Mouse (Mus musculus) stomach, embryonic 14.5 days (tissue): ENCODE results near the gene Tbx6. TPM values are rescaled to one million over a fixed set of nuclear protein-coding genes. Genes with fewer than 3 reads are reported as not detected.

Source experiments
- ATAC-seq: fragments of 200-750 bp; cut with Nextera tagmentation; 2 replicates; pipeline ENCODE4 v1.8.0; 2017; ENCODE audit warnings: low read depth, moderate TSS enrichment; ENCODE audit not compliant: insufficient number of reproducible peaks, insufficient read depth, low FRiP score
- H3K27ac ChIP-seq: fragments of 300-500 bp; sonication (generic); 2 replicates; pipeline ENCODE4 v1.5.1; 2014; ENCODE audit warnings: mild to moderate bottlenecking, low read length, moderate library complexity, mixed read lengths
- H3K27me3 ChIP-seq: fragments of 300-500 bp; sonication (generic); 2 replicates; pipeline ENCODE4 v1.6.1; 2014; ENCODE audit warnings: low read length, control low read depth, mixed read lengths; ENCODE audit not compliant: control insufficient read depth, insufficient read depth
- H3K36me3 ChIP-seq: fragments of 300-500 bp; sonication (generic); 2 replicates; pipeline ENCODE4 v1.6.1; 2014; ENCODE audit warnings: mild to moderate bottlenecking, control low read depth, low read length, moderate library complexity, mixed read lengths; ENCODE audit not compliant: control insufficient read depth, insufficient read depth
- H3K4me1 ChIP-seq: fragments of 300-500 bp; sonication (generic); 2 replicates; pipeline ENCODE4 v1.6.1; 2014; ENCODE audit warnings: low read length, control low read depth, mixed read lengths; ENCODE audit not compliant: control insufficient read depth, insufficient read depth
- H3K4me2 ChIP-seq: fragments of 300-500 bp; sonication (generic); replicated peaks from 2 replicates; pipeline ENCODE4 v1.6.1; 2014; ENCODE audit warnings: low read depth, low read length, control low read depth
- H3K4me3 ChIP-seq: fragments of 300-500 bp; sonication (generic); 2 replicates; pipeline ENCODE4 v1.5.1; 2014; ENCODE audit warnings: low read depth, low read length, control low read depth
- H3K9ac ChIP-seq: fragments of 300-500 bp; sonication (generic); replicated peaks from 2 replicates; pipeline ENCODE4 v1.6.1; 2014; ENCODE audit warnings: low read depth, mild to moderate bottlenecking, control low read depth, low read length, moderate library complexity, mixed read lengths
- H3K9me3 ChIP-seq: fragments of 300-500 bp; sonication (generic); 2 replicates; pipeline ENCODE4 v1.6.1; 2016; ENCODE audit warnings: low read depth, low read length, control low read depth; ENCODE audit not compliant: control insufficient read depth
- WGBS: fragments of 180-500 bp; shearing (Covaris S2); extraction: QIAGEN DNeasy Blood & Tissue Kit; methylation state at CpG from one replicate; pipeline ENCODE4 v1.1.7; 2014; 5-methylcytosine and 5-hydroxymethylcytosine counted together
- polyA plus RNA-seq: library from polyadenylated mRNA; unstranded; fragments of >200 nt; fragmentation: Nextera tagmentation; extraction: Ambion mirVana; gene quantifications from 2 replicates; pipeline ENCODE4 v1.2.1, GENCODE M21; 2014

The Tbx6 gene
- polyA plus RNA-seq, 1 experiment from 2014 or later, result 0.56 TPM

DNA sequence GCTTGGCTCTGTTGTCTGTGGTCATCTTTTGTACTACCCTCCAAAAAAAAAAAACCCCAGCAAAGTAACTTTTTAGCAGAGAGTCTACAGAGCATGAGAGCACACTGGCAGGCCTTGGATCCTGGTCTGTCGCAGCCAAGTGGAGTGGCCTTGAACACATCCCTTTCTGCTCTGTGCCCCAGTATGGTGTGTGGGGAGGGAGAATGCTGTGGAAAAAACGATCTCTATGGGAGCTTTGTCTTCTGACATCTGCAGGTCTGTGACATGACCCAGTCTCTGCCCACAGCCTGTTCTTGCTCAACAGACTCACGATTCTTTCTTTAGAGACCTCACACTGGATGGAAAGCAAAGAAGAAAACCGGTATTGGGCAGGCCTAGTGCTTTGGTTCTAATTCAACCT is 20.3 kb upstream of the Tbx6 start:
- Histone ChIP-seq H3K9ac (peak overlapping the region; percentile 4; the same call in 1 of the 2 replicates), H3K4me2 (peak overlapping the region; percentile 92), H3K27me3 (no peaks in the 10 kb centered on the region), H3K27ac (peak overlapping the region; percentile 98), H3K9me3 (no peaks in the 10 kb centered on the region), H3K4me1 (peaks cover 22% of the 10 kb centered on the region), H3K4me3 (peak overlapping the region; percentile 78), H3K36me3 (peaks cover 30% of the 10 kb centered on the region)
- no peak for ATAC-seq
- WGBS, result 43% methylated on average over 4 of the region's 4 CpGs

DNA sequence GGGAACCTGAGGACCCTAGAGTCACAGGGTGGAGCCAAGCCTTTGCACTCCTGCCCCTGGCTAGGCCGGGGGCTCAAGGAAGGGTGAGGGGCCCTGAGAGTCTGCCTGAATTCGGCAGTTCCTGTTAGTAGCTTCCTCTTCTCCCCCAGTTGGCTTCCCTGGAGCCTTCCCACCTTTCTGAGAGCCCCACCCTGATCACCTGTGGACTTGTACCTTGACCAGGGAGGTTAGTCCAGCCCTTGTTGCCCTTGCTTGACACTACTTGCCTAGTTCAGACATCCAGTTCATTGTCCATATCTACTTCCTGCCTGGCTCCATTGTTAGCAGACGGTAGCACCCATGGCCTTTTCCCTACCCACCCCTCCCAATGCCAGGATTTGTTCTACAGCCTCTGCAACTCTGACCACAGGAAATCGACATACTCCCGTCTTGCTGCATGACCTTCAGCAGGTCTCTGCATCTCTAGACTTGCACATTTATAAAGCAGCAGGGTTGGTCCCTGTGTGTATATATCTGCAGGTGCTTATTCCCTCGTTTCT is 19.7 kb upstream of the Tbx6 start:
- H3K27me3 ChIP-seq, result no peaks in the 10 kb centered on the region
- peak overlapping the region; percentile 92 for H3K4me2 ChIP-seq
- H3K9me3 ChIP-seq, result no peaks in the 10 kb centered on the region
- H3K9ac ChIP-seq, result no peak overlapping the region
- peak overlapping the region; percentile 4; the same call in 1 of the 2 replicates for H3K4me3 ChIP-seq
- H3K4me1 ChIP-seq, result peaks cover 22% of the 10 kb centered on the region
- peaks cover 37% of the 10 kb centered on the region for H3K36me3 ChIP-seq
- no peak for ATAC-seq
- peak overlapping the region; percentile 98 for H3K27ac ChIP-seq
- whole genome bisulfite sequencing, result 54% methylated on average over 6 of the region's 6 CpGs

DNA sequence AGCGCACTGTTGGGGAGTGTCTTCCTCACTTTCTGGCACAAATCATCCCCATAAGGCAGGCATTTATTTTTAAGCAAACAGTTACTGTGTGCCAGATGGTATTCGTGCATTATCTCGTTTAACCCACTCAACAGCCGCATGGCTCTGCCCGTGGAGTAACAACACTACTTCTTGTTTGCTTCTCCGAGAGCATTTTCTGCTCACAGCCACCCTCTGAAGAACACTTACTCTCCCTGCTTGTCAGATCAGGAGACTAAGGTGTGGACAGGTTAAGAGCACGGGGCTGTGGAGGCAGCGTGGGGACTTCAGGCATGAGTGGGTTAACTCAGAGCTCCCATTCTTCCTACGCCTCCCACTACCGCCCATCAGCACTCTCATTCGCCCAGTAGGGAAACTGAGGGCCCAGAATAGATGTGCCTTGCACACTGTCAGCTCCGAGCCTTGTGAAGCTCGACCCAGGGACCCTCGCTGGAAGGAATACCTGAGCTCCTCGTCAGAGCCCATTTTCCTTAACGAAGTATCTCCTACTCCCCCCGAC is 18.7 kb upstream of the Tbx6 start:
- Histone ChIP-seq H3K27ac (peak overlapping the region; percentile 12; the same call in 1 of the 2 replicates), H3K4me2 (peak overlapping the region; percentile 17; the same call in 1 of the 2 replicates), H3K27me3 (no peaks in the 10 kb centered on the region), H3K36me3 (peaks cover 44% of the 10 kb centered on the region), H3K9ac (no peak overlapping the region), H3K4me3 (no peak overlapping the region), H3K4me1 (peaks cover 22% of the 10 kb centered on the region), H3K9me3 (no peaks in the 10 kb centered on the region)
- WGBS, result 44% methylated on average over 17 of the region's 17 CpGs
- ATAC-seq, result no peak

DNA sequence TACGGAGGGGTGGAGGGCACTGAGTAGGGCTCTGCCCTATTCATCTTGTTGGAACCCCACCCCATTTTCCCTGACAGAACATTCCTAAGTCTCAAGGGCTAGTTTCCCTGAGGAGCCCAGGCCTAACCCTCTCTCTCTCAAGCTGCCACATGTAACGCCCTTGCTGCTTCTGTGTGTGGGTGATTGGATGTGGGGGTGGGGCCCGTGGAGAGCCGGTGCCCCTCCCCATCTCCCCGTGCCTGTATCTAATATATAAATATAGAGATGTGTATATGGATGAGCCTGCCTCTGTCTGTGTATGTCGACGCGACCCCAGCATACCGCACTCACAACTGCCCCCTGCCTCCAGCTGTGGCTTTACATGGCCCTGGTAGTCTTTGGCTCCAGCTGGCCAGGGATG is 15.7 kb upstream of the Tbx6 start:
- no peak; the same call in 1 of the 2 replicates for ATAC-seq
- H3K27ac ChIP-seq, result no peak overlapping the region

DNA sequence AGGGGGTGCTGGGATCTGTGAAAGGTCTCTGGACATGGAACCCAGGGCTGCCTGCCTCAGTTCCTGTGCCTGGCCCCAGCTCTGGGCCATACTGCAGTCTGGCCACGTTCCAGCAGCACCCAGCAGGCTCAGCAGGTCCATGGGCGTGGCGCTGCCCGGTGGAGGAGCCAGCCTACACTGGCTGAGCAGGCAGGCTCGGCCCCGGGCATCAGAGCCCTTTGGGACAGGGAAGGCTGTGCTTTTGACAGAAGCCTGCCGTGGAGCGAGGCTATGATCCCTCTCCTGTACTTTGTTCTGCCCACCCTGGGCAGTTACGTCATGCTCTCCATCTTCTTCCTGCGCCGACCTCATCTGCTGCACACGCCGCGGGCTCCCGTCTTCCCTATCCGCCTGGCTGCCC is 15.1 kb upstream of the Tbx6 start, which contains the start of gene Gdpd3:
Gene Gdpd3 (plus strand): TSS at position 134 of the 400 bp plus-strand sequence.
- 85% methylated on average over 16 of the region's 16 CpGs for WGBS
- Histone ChIP-seq H3K4me1 (peaks cover 16% of the 10 kb centered on the region), H3K4me3 (no peak within 1 kb of the TSS), H3K9me3 (no peaks in the 10 kb centered on the region), H3K27ac (no peak within 1 kb of the TSS), H3K36me3 (peaks cover 75% of the 10 kb centered on the region), H3K4me2 (no peak within 1 kb of the TSS), H3K27me3 (no peaks in the 10 kb centered on the region), H3K9ac (no peak within 1 kb of the TSS)
- no peak for ATAC-seq

More for the DNA sequence above, 15.7 kb upstream of the Tbx6 start:
- Histone ChIP-seq H3K27me3 (no peaks in the 10 kb centered on the region), H3K9ac (no peak overlapping the region), H3K4me3 (no peak overlapping the region), H3K4me1 (peaks cover 22% of the 10 kb centered on the region), H3K36me3 (peaks cover 71% of the 10 kb centered on the region), H3K4me2 (no peak overlapping the region), H3K9me3 (no peaks in the 10 kb centered on the region)
- 71% methylated on average over 9 of the region's 9 CpGs for WGBS

DNA sequence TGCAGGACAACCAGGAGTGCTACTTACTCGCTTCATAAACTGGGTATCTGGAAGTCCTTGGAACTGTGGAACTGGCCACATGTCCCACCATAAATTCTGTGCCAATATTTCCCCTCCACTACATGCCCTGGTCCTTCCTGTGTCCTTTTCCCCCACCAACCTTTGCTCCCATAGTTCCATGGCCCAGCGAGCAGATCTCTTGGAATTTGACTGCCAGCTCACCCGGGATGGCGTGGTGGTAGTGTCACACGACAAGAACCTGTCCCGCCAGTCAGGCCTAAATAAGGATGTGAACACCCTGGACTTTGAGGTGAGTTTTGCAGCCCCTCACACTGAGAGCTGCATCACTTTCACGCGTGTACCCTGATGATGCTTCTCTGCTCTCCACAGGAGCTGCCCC is 14.3 kb upstream of the Tbx6 start:
- Histone ChIP-seq H3K27me3 (no peaks in the 10 kb centered on the region), H3K4me2 (no peak overlapping the region), H3K4me1 (peaks cover 8% of the 10 kb centered on the region), H3K9me3 (no peaks in the 10 kb centered on the region), H3K27ac (no peak overlapping the region), H3K36me3 (peaks cover 76% of the 10 kb centered on the region), H3K4me3 (no peak overlapping the region), H3K9ac (no peak overlapping the region)
- 93% methylated on average over 8 of the region's 8 CpGs for WGBS
- no peak for ATAC-seq

DNA sequence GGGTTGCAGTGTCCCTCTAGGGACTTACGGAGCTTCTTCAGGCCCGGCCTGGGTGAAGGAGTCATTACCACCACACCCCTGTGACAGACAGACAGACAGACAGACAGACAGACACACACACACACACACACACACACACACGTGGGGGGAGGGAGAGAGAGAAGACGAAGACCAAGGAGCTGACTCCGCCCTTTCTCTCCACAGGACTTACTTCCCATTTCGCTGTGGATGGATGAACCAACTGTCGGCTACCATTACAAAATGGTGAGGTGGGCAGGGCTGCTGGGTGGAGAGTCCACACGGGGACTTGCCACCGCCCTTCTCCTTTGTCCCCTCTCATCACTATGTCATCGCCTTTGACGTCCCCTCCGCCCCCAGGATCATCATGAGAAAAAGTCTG is 10.5 kb upstream of the Tbx6 start:
- ATAC-seq, result no peak
- Histone ChIP-seq H3K9me3 (no peaks in the 10 kb centered on the region), H3K4me1 (0 out of 2 replicates have a peak, but pooled peaks cover under 1% of the 10 kb centered on the region), H3K36me3 (peaks cover 55% of the 10 kb centered on the region), H3K27ac (no peak overlapping the region), H3K9ac (no peak overlapping the region), H3K4me2 (no peak overlapping the region), H3K27me3 (no peaks in the 10 kb centered on the region), H3K4me3 (no peak overlapping the region)
- WGBS, result 81% methylated on average over 12 of the region's 12 CpGs

- Histone ChIP-seq H3K27ac (no peak overlapping the region), H3K9me3 (no peaks in the 10 kb centered on the region), H3K27me3 (no peaks in the 10 kb centered on the region), H3K9ac (no peak overlapping the region), H3K4me1 (peaks cover 15% of the 10 kb centered on the region; the same call in 1 of the 2 replicates), H3K4me3 (no peak overlapping the region), H3K4me2 (no peak overlapping the region), H3K36me3 (peaks cover 33% of the 10 kb centered on the region; the same call in 1 of the 2 replicates)
- 82% methylated on average over 2 of the region's 2 CpGs for WGBS
- ATAC-seq, result no peak
Observed at GRCm38 (mm10) chr7:126773351-126773750, 7.9 kb upstream of the Tbx6 start.
